Mouse (Mus musculus) Patski (cell line): ENCODE measurements around the gene Obox8. TPM values are rescaled to one million over a fixed set of nuclear protein-coding genes. Genes with fewer than 3 reads are reported as not detected.

Experiments used
- ATAC-seq: fragments of 100-300 bp; one replicate; pipeline ENCODE4 v1.8.0; 2021
- CTCF ChIA-PET: fragments of 350-600 bp; sonication (Branson Sonifier 250); formaldehyde crosslinking; loops from one replicate; lab custom pipeline; 2022; ENCODE audit warnings: inconsistent platforms; lab: Charles Lee
- POLR2A ChIA-PET: fragments of 350-600 bp; sonication (Branson Sonifier 250); formaldehyde crosslinking; loops from one replicate; lab custom pipeline; 2022; ENCODE audit warnings: antibody characterized with exemption, inconsistent platforms; lab: Charles Lee
- DNase-seq: peaks from one replicate; pipeline ENCODE4 v3.0.0-alpha.2; 2011; ENCODE audit warnings: low read depth, low spot score
- H3K27me3 ChIP-seq: fragments of 371-371 bp; one replicate; pipeline ENCODE4 v1.5.1; 2021
- CTCF ChIP-seq: fragments of 100-300 bp; IDR thresholded peaks from one replicate; pipeline ENCODE4 v1.5.1; 2021
- in situ Hi-C: fragments of 300-500 bp; cut with MboI; formaldehyde crosslinking; loops from 3 replicates; pipeline ENCODE4 v1.11.1; 2018; ENCODE audit warnings: low pct_unique_long_range_greater_than_20kb, mixed read lengths
- polyA plus RNA-seq: library from polyadenylated mRNA; unstranded; gene quantifications from one replicate; pipeline ENCODE4 v1.2.3, GENCODE M21; 2021

The Obox8 gene
- polyA plus RNA-seq = 0.05 TPM

DNA sequence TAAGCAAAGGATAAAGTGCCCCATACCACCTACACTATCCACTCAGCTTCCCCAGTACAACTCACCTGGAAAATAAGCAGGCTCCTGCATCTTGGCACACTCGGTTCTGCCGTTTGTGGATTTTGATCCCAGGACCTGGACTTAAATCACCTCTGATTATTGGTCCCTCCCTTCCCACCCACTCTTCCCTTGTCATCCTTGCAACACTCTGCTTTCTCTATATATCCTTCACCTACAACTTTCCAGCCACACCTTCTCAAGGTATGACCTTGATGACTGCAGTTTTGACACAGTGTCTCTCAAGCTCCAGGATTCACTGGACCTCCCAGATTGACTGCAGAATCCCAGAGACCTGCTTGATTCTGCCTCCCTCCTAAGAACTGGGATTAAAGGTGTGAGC lies at the start of gene Obox8:
Obox8 (minus strand) TSS at position 101 of the 400 bp plus-strand sequence.
- in situ Hi-C loops = loop anchor here (25.0 kb wide), 1 partner anchor 1429 kb away; the partner anchor contains the start of gene Obox5
- no peak for DNase-seq
- ChIA-PET CTCF (interaction anchor here (0.9 kb wide), 1 partner anchor 11 kb away, joined by 3 read pairs; no protein-coding TSS in a partner anchor), POLR2A (no interaction called here)
- ATAC-seq = no peak
- H3K27me3 ChIP-seq = no peaks in the 10 kb centered on the region
- TF ChIP-seq CTCF = no peak

DNA sequence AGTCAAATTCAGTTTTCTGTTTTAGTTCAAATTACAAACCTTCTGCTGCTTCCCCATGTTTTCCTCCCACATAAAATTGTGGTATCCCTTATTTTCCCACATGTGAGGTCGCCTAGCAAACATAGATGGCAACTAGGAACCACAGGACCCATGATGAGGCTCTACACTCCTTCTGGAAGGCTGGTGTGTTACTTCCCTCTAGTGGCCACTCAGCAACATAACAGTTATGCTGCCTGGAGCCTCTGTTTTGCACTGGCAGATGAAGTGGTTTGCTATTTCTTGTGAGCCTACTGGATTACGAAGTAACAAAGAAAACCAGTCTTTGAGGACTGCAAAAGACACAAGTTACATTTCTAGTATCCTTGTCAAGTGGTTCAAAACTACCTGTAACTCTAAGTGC lies 16.1 kb downstream of the Obox8 start:
- ATAC-seq (peak; percentile 77), DNase-seq (no peak)
- CTCF ChIA-PET = no interaction called here
- H3K27me3 ChIP-seq = no peaks in the 10 kb centered on the region
- peak; percentile 79 for TF ChIP-seq CTCF
- POLR2A ChIA-PET = no interaction called here
- in situ Hi-C loops = loop anchor here (10.0 kb wide), 1 partner anchor 1032 kb away; no protein-coding TSS in a partner anchor

DNA sequence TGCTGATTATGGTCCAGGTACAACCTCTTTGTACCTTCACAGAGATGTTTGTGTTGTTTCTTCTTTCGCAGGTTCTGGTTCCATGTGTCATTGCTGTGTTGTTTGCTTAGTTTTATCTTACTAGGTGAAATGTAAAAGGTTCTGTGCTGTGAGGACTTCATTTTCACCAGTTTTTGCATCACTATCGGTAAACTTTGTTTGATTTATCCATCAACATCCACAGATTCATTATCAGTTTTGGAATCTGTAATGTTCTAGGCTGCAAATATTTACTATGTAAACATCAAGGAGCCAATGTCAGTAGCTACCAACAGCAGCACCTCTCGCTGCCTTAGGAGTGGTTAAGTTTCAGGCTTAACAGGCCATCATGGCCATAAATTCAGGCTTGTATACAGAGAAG lies 24.7 kb downstream of the Obox8 start:
- no peaks in the 10 kb centered on the region for H3K27me3 ChIP-seq
- ATAC-seq (no peak), DNase-seq (no peak)
- POLR2A ChIA-PET = no interaction called here
- TF ChIP-seq CTCF = no peak
- CTCF ChIA-PET = no interaction called here
- in situ Hi-C loops = no loop called here

DNA sequence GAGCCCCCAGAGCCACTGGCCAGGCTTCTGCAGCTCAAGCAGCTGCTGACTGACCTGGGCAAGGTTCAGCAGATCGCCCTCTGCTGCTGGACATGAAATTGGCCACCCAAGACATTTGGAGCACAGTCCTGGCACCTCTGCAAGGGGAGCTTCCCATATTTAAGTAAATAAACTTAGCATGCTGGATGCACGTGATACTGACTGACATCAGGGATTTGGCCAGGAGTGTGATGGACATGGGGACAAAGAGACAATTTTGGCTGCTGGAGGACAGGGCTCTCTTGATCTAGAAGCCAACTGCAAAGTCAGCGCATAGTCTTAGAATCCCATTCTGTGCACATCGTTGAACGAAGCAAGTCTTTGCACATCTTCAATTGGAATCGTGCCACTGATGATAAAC lies 25.8 kb downstream of the Obox8 start:
- no peak for ATAC-seq
- ChIA-PET POLR2A (no interaction called here), CTCF (no interaction called here)
- DNase-seq = no peak
- no peaks in the 10 kb centered on the region for H3K27me3 ChIP-seq
- TF ChIP-seq CTCF = no peak
- in situ Hi-C loops = no loop called here

Other genes with a start within 250 kb of the Obox8 start
- not detected for gene Sult2a3, start 210.5 kb downstream of the Obox8 start, polyA plus RNA-seq
- not detected for gene Sult2a6, start 78.7 kb downstream of the Obox8 start, polyA plus RNA-seq
- gene Sult2a8, start 113.2 kb upstream of the Obox8 start, polyA plus RNA-seq = not detected
- not detected for gene Sult2a7, start 160.7 kb upstream of the Obox8 start, polyA plus RNA-seq
- not detected for gene Vmn1r90, start 229.9 kb upstream of the Obox8 start, polyA plus RNA-seq